Mouse (Mus musculus): ENCODE measurements around the gene Scamp3. TPM values are rescaled to one million over a fixed set of nuclear protein-coding genes. Genes with fewer than 3 reads are reported as not detected.

Scamp3 gene
- polyA plus RNA-seq, 1 experiment from 2014 or later = 49.0 TPM

DNA sequence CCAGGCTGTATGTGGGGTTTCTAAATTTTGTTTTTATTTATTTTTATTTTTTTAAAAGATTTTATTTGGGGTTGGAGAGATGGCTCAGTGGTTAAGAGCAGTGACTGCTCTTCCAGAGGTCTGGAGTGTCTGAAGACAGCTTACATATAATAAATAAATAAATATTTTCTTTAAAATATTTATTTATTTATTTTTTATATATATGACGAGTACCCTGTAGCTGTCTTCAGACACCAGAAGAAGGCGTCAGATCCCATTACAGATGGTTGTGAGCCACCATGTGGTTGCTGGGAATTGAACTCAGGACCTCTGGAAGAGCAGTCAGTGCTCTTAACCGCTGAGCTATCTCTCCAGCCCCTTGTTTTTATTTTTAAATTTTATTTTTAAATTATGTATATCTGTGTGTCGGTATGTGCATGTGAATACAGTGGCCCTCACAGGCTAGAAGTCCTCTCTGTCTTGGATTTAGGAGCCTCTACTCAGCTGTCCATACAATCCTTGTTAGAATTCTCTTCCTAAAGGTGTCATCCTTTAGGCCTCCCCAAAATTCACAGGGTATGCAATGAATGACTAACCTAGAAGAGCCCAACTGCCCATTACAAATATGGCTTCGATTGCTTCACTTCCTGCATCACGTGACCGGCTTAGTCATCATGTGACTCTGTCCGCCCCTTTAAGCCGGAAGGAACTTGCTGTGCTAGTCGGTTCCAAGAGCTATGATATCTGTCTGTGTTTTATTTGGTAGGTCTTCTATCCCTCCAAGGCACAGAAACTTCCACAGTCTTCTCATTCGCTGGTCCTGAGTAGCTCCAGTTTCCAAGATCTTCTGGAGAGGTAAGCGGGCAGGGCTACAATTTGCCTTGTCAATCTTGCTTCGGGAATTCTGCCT lies 25.2 kb downstream of the Scamp3 start, which contains the start of gene Gba:
Gene Gba, plus strand, starts transcription at position 676 of the 889 bp plus-strand sequence.
- peak; percentile 85 for ATAC-seq (ENCODE audit: low read depth)
- H3K9ac ChIP-seq (ENCODE audit: low read depth, low read length) = peak within 1 kb of the TSS; percentile 71
- H3K4me1 ChIP-seq (ENCODE audit: control insufficient read depth, low read depth, low read length) = peaks cover 6% of the 10 kb centered on the region
- H3K27me3 ChIP-seq (ENCODE audit: control insufficient read depth, insufficient read depth, low read depth, low read length) = no peaks in the 10 kb centered on the region
- H3K27ac ChIP-seq (ENCODE audit: low read length) = peak within 1 kb of the TSS; percentile 51; the same call in 1 of the 2 replicates
- peak within 1 kb of the TSS; percentile 74 for H3K4me3 ChIP-seq (ENCODE audit: low read depth, low read length)
- no peaks in the 10 kb centered on the region for H3K9me3 ChIP-seq (replicated peaks; ENCODE audit: control insufficient read depth, low read length)
- H3K4me2 ChIP-seq (ENCODE audit: low read depth, low read length) = peak within 1 kb of the TSS; percentile 89
- H3K36me3 ChIP-seq (ENCODE audit: control insufficient read depth, insufficient read depth) = peaks cover 9% of the 10 kb centered on the region
- WGBS (ENCODE audit: insufficient replicate concordance) = 20% methylated on average over 13 of the region's 13 CpGs

- no peaks in the 10 kb centered on the region for H3K27me3 ChIP-seq (ENCODE audit: control insufficient read depth, insufficient read depth, low read depth, low read length)
- peak overlapping the region; percentile 89 for H3K4me2 ChIP-seq (ENCODE audit: low read depth, low read length)
- peaks cover 6% of the 10 kb centered on the region for H3K4me1 ChIP-seq (ENCODE audit: control insufficient read depth, low read depth, low read length)
- H3K9ac ChIP-seq (ENCODE audit: low read depth, low read length) = peak overlapping the region; percentile 71
- peaks cover 13% of the 10 kb centered on the region for H3K36me3 ChIP-seq (ENCODE audit: control insufficient read depth, insufficient read depth)
- peak overlapping the region; percentile 74 for H3K4me3 ChIP-seq (ENCODE audit: low read depth, low read length)
- WGBS (ENCODE audit: insufficient replicate concordance) = 29% methylated on average over 5 of the region's 5 CpGs
- peak overlapping the region; percentile 51; the same call in 1 of the 2 replicates for H3K27ac ChIP-seq (ENCODE audit: low read length)
- no peaks in the 10 kb centered on the region for H3K9me3 ChIP-seq (replicated peaks; ENCODE audit: control insufficient read depth, low read length)
- peak; percentile 22; the same call in 1 of the 2 replicates for ATAC-seq (ENCODE audit: low read depth)
Observed at GRCm38 (mm10) chr3:89203142-89203514, 25.9 kb downstream of the Scamp3 start.

- Histone ChIP-seq H3K4me1 (ENCODE audit: control insufficient read depth, low read depth, low read length) (peaks cover 6% of the 10 kb centered on the region), H3K9ac (ENCODE audit: low read depth, low read length) (no peak overlapping the region), H3K4me3 (ENCODE audit: low read depth, low read length) (no peak overlapping the region), H3K27me3 (ENCODE audit: control insufficient read depth, insufficient read depth, low read depth, low read length) (no peaks in the 10 kb centered on the region), H3K27ac (ENCODE audit: low read length) (no peak overlapping the region), H3K9me3 (replicated peaks; ENCODE audit: control insufficient read depth, low read length) (no peaks in the 10 kb centered on the region), H3K4me2 (ENCODE audit: low read depth, low read length) (no peak overlapping the region), H3K36me3 (ENCODE audit: control insufficient read depth, insufficient read depth) (peaks cover 33% of the 10 kb centered on the region)
- ATAC-seq (ENCODE audit: low read depth) = no peak
- WGBS (ENCODE audit: insufficient replicate concordance) = 84% methylated on average over 7 of the region's 7 CpGs
Observed at GRCm38 (mm10) chr3:89206079-89206478, 28.8 kb downstream of the Scamp3 start.

- Histone ChIP-seq H3K4me3 (ENCODE audit: low read depth, low read length) (no peak overlapping the region), H3K4me2 (ENCODE audit: low read depth, low read length) (no peak overlapping the region), H3K27me3 (ENCODE audit: control insufficient read depth, insufficient read depth, low read depth, low read length) (no peaks in the 10 kb centered on the region), H3K27ac (ENCODE audit: low read length) (no peak overlapping the region), H3K36me3 (ENCODE audit: control insufficient read depth, insufficient read depth) (peaks cover 33% of the 10 kb centered on the region), H3K4me1 (ENCODE audit: control insufficient read depth, low read depth, low read length) (peaks cover 6% of the 10 kb centered on the region), H3K9ac (ENCODE audit: low read depth, low read length) (no peak overlapping the region), H3K9me3 (replicated peaks; ENCODE audit: control insufficient read depth, low read length) (no peaks in the 10 kb centered on the region)
- ATAC-seq (ENCODE audit: low read depth) = no peak
- WGBS (ENCODE audit: insufficient replicate concordance) = 75% methylated on average over 2 of the region's 2 CpGs
Observed at GRCm38 (mm10) chr3:89206695-89207094, 29.4 kb downstream of the Scamp3 start.

- H3K4me1 ChIP-seq (ENCODE audit: control insufficient read depth, low read depth, low read length) = peaks cover 7% of the 10 kb centered on the region
- no peak for ATAC-seq (ENCODE audit: low read depth)
- WGBS (ENCODE audit: insufficient replicate concordance) = 81% methylated on average over 13 of the region's 13 CpGs
Observed at GRCm38 (mm10) chr3:89208075-89208657, 30.9 kb downstream of the Scamp3 start.

DNA sequence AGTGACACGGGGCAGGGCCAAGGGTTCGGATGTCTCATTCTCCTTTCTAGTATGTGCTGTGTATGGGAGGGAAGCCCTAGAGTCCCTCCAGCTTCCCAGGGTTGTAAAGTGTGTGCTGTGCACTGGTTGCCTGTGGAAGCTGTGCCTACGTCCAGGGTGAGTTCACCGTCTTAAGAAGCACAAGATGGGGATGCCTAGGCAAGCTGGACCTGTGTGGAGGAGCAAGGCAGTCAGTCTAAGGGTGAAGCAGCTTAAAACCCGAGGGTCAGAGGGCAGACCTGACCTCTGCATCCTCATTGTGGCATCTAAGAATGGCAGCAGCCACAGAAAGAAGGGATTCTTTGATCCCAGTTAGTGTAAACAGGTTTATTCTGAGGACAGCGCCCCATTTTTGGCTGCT lies 31.5 kb downstream of the Scamp3 start:
- H3K4me1 ChIP-seq (ENCODE audit: control insufficient read depth, low read depth, low read length) = peaks cover 4% of the 10 kb centered on the region
- 78% methylated on average over 6 of the region's 6 CpGs for WGBS (ENCODE audit: insufficient replicate concordance)
- ATAC-seq (ENCODE audit: low read depth) = no peak
- H3K36me3 ChIP-seq (ENCODE audit: control insufficient read depth, insufficient read depth) = peaks cover 33% of the 10 kb centered on the region
- H3K4me3 ChIP-seq (ENCODE audit: low read depth, low read length) = no peak overlapping the region
- no peak overlapping the region for H3K27ac ChIP-seq (ENCODE audit: low read length)
- H3K27me3 ChIP-seq (ENCODE audit: control insufficient read depth, insufficient read depth, low read depth, low read length) = no peaks in the 10 kb centered on the region
- H3K4me2 ChIP-seq (ENCODE audit: low read depth, low read length) = no peak overlapping the region
- H3K9ac ChIP-seq (ENCODE audit: low read depth, low read length) = no peak overlapping the region
- H3K9me3 ChIP-seq (replicated peaks; ENCODE audit: control insufficient read depth, low read length) = no peaks in the 10 kb centered on the region

More at GRCm38 (mm10) chr3:89208075-89208657, 30.9 kb downstream of the Scamp3 start:
- Histone ChIP-seq H3K27me3 (ENCODE audit: control insufficient read depth, insufficient read depth, low read depth, low read length) (no peaks in the 10 kb centered on the region), H3K4me3 (ENCODE audit: low read depth, low read length) (no peak overlapping the region), H3K36me3 (ENCODE audit: control insufficient read depth, insufficient read depth) (peaks cover 33% of the 10 kb centered on the region), H3K27ac (ENCODE audit: low read length) (no peak overlapping the region), H3K4me2 (ENCODE audit: low read depth, low read length) (no peak overlapping the region), H3K9me3 (replicated peaks; ENCODE audit: control insufficient read depth, low read length) (no peaks in the 10 kb centered on the region), H3K9ac (ENCODE audit: low read depth, low read length) (no peak overlapping the region)

- Histone ChIP-seq H3K27me3 (ENCODE audit: control insufficient read depth, insufficient read depth, low read depth, low read length) (peaks cover 2% of the 10 kb centered on the region; the same call in 1 of the 2 replicates), H3K4me2 (ENCODE audit: low read depth, low read length) (no peak overlapping the region), H3K4me3 (ENCODE audit: low read depth, low read length) (no peak overlapping the region), H3K9me3 (replicated peaks; ENCODE audit: control insufficient read depth, low read length) (no peaks in the 10 kb centered on the region), H3K36me3 (ENCODE audit: control insufficient read depth, insufficient read depth) (peaks cover 33% of the 10 kb centered on the region), H3K27ac (ENCODE audit: low read length) (no peak overlapping the region), H3K9ac (ENCODE audit: low read depth, low read length) (no peak overlapping the region), H3K4me1 (ENCODE audit: control insufficient read depth, low read depth, low read length) (peaks cover 10% of the 10 kb centered on the region)
- WGBS (ENCODE audit: insufficient replicate concordance) = 82% methylated on average over 7 of the region's 7 CpGs
- ATAC-seq (ENCODE audit: low read depth) = no peak
Observed at GRCm38 (mm10) chr3:89209731-89210130, 32.5 kb downstream of the Scamp3 start.

DNA sequence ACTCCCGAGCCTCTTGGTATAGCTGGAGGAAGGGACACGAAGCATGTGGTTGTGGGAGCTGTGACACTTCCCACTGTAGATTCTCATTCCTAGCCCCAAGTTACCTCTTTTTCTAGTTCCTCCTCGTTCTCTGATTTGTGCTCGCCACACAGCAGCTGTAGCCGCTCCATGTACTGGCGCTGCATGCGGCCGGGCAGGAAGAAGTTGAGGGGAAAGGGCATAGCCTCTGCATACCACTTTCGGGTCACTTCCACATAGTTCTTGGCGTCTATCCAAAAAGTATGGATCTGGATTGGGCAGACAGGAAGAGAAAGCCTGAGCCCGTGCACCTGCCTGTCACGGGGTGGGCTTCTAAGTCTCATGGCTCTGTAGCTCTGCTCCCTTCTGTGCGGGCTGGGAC lies 32.9 kb downstream of the Scamp3 start:
- Histone ChIP-seq H3K27ac (ENCODE audit: low read length) (no peak overlapping the region), H3K4me1 (ENCODE audit: control insufficient read depth, low read depth, low read length) (peaks cover 14% of the 10 kb centered on the region), H3K36me3 (ENCODE audit: control insufficient read depth, insufficient read depth) (peaks cover 33% of the 10 kb centered on the region), H3K4me2 (ENCODE audit: low read depth, low read length) (no peak overlapping the region), H3K9me3 (replicated peaks; ENCODE audit: control insufficient read depth, low read length) (no peaks in the 10 kb centered on the region), H3K27me3 (ENCODE audit: control insufficient read depth, insufficient read depth, low read depth, low read length) (peaks cover 3% of the 10 kb centered on the region; the same call in 1 of the 2 replicates), H3K4me3 (ENCODE audit: low read depth, low read length) (no peak overlapping the region), H3K9ac (ENCODE audit: low read depth, low read length) (no peak overlapping the region)
- no peak for ATAC-seq (ENCODE audit: low read depth)
- 73% methylated on average over 13 of the region's 13 CpGs for WGBS (ENCODE audit: insufficient replicate concordance)

GRCm38 (mm10) chr3:89210731-89211130 lies 33.5 kb downstream of the Scamp3 start:
- no peak overlapping the region for H3K27ac ChIP-seq (ENCODE audit: low read length)
- H3K4me2 ChIP-seq (ENCODE audit: low read depth, low read length) = no peak overlapping the region
- 51% methylated on average over 7 of the region's 7 CpGs for WGBS (ENCODE audit: insufficient replicate concordance)
- H3K4me1 ChIP-seq (ENCODE audit: control insufficient read depth, low read depth, low read length) = peaks cover 20% of the 10 kb centered on the region
- H3K4me3 ChIP-seq (ENCODE audit: low read depth, low read length) = no peak overlapping the region
- no peaks in the 10 kb centered on the region for H3K9me3 ChIP-seq (replicated peaks; ENCODE audit: control insufficient read depth, low read length)
- H3K36me3 ChIP-seq (ENCODE audit: control insufficient read depth, insufficient read depth) = peaks cover 30% of the 10 kb centered on the region
- H3K9ac ChIP-seq (ENCODE audit: low read depth, low read length) = no peak overlapping the region
- peaks cover 7% of the 10 kb centered on the region; the same call in 1 of the 2 replicates for H3K27me3 ChIP-seq (ENCODE audit: control insufficient read depth, insufficient read depth, low read depth, low read length)
- ATAC-seq (ENCODE audit: low read depth) = no peak
